Mouse (Mus musculus) intestine, postnatal 0 days (tissue): ENCODE measurements around the gene Lysmd1. TPM values are rescaled to one million over a fixed set of nuclear protein-coding genes. Genes with fewer than 3 reads are reported as not detected.

Source experiments
- ATAC-seq: fragments of 200-750 bp; cut with Nextera tagmentation; 2 replicates; pipeline ENCODE4 v1.8.0; 2017; ENCODE audit warnings: mild to moderate bottlenecking, moderate TSS enrichment, moderate library complexity
- H3K27ac ChIP-seq: fragments of 300-500 bp; sonication (generic); 2 replicates; pipeline ENCODE4 v1.5.1; 2014; ENCODE audit warnings: mild to moderate bottlenecking, low read depth, low read length, moderate library complexity
- H3K27me3 ChIP-seq: fragments of 300-500 bp; sonication (generic); replicated peaks from 2 replicates; pipeline ENCODE4 v1.6.1; 2014; ENCODE audit warnings: low read length, mixed read lengths; ENCODE audit not compliant: control insufficient read depth, insufficient read depth
- H3K36me3 ChIP-seq: fragments of 300-500 bp; sonication (generic); 2 replicates; pipeline ENCODE4 v1.6.1; 2014; ENCODE audit warnings: mild to moderate bottlenecking, moderate library complexity; ENCODE audit not compliant: control insufficient read depth, insufficient read depth
- H3K4me1 ChIP-seq: fragments of 300-500 bp; sonication (generic); replicated peaks from 2 replicates; pipeline ENCODE4 v1.6.1; 2014; ENCODE audit warnings: antibody characterized with exemption, low read length, mixed read lengths; ENCODE audit not compliant: control insufficient read depth, insufficient read depth
- H3K4me2 ChIP-seq: fragments of 300-500 bp; sonication (generic); replicated peaks from 2 replicates; pipeline ENCODE4 v1.6.1; 2014; ENCODE audit warnings: low read depth, mild to moderate bottlenecking, moderate library complexity
- H3K4me3 ChIP-seq: fragments of 300-500 bp; sonication (generic); 2 replicates; pipeline ENCODE4 v1.5.1; 2014; ENCODE audit warnings: low read depth, low read length
- H3K9ac ChIP-seq: fragments of 300-500 bp; sonication (generic); 2 replicates; pipeline ENCODE4 v1.6.1; 2014; ENCODE audit warnings: mild to moderate bottlenecking, low read depth, low read length
- H3K9me3 ChIP-seq: fragments of 300-500 bp; sonication (generic); 2 replicates; pipeline ENCODE4 v1.6.1; 2016; ENCODE audit warnings: mixed run types; ENCODE audit not compliant: control insufficient read depth
- CTCF ChIP-seq: sonication (generic); IDR thresholded peaks from 2 replicates; pipeline ENCODE4 v1.5.1; 2016; ENCODE audit warnings: low read depth, mild to moderate bottlenecking, control low read depth, antibody characterized with exemption, moderate library complexity
- WGBS: fragments of 180-500 bp; shearing (Covaris S2); extraction: QIAGEN DNeasy Blood & Tissue Kit; methylation state at CpG from one replicate; pipeline ENCODE4 v1.1.7; 2014; 5-methylcytosine and 5-hydroxymethylcytosine counted together
- polyA plus RNA-seq: library from polyadenylated mRNA; unstranded; fragments of >200 nt; fragmentation: Nextera tagmentation; extraction: Ambion mirVana; gene quantifications from 2 replicates; pipeline ENCODE4 v1.2.1, GENCODE M21; 2015

Lysmd1 gene
- polyA plus RNA-seq, 1 experiment from 2014 or later = 7.1 TPM

DNA sequence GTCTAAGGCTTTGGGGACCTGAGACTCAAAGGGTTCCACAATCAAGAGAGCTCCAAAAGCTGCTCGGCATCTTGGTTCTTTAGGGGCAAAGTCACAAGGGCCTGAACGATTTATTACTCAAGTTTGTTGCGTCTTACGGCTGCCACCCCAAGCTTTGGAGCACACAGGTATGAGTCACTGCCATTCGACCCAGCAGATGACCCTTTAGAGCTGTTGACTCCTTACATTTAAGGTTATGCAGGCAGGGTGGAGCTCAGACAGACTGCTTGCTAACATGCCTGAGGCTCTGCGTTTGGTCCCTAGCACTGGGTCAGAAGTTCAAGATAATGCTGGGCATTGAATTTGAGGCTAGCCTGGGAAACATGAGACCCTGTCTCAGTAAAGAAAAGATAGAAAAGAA, 43.7 kb downstream of the Lysmd1 start:
- no peak overlapping the region for H3K4me3 ChIP-seq
- no peak overlapping the region for H3K27ac ChIP-seq
- no peak overlapping the region for H3K4me2 ChIP-seq
- peaks cover 16% of the 10 kb centered on the region for H3K27me3 ChIP-seq
- WGBS = 42% methylated on average over 6 of the region's 6 CpGs
- no peak for TF ChIP-seq CTCF
- H3K36me3 ChIP-seq = peaks cover 5% of the 10 kb centered on the region; the same call in 1 of the 2 replicates
- H3K9me3 ChIP-seq = no peaks in the 10 kb centered on the region
- peak; percentile 63; the same call in 1 of the 2 replicates for ATAC-seq
- no peak overlapping the region for H3K9ac ChIP-seq
- H3K4me1 ChIP-seq = no peaks in the 10 kb centered on the region

DNA sequence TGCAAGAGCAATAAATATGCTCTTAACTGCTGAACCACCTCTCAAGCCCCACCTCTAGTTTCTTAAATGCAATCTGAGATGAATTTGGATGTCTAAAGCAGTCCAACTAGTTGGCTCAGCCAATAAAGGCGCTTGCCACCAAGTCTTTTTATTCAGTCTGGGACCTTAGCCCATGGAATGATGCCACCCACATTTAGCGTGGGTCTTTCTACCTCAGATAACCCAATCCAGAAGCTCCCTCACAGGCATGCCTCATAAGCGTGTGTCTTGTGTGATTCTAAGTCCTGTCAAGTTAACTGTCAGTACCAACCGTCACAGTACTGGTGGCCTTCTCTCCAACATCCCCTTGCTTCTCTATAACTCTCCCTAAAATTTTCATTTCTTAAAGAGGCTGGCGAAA, 45.1 kb downstream of the Lysmd1 start:
- no peak overlapping the region for H3K9ac ChIP-seq
- no peak overlapping the region for H3K4me2 ChIP-seq
- no peak overlapping the region for H3K4me3 ChIP-seq
- peaks cover 14% of the 10 kb centered on the region; the same call in 1 of the 2 replicates for H3K36me3 ChIP-seq
- WGBS = 93% methylated on average over 5 of the region's 5 CpGs
- ATAC-seq = no peak
- H3K4me1 ChIP-seq = no peaks in the 10 kb centered on the region
- no peak overlapping the region for H3K27ac ChIP-seq
- no peaks in the 10 kb centered on the region for H3K9me3 ChIP-seq
- H3K27me3 ChIP-seq = peaks cover 2% of the 10 kb centered on the region; the same call in 1 of the 2 replicates
- no peak for TF ChIP-seq CTCF

DNA sequence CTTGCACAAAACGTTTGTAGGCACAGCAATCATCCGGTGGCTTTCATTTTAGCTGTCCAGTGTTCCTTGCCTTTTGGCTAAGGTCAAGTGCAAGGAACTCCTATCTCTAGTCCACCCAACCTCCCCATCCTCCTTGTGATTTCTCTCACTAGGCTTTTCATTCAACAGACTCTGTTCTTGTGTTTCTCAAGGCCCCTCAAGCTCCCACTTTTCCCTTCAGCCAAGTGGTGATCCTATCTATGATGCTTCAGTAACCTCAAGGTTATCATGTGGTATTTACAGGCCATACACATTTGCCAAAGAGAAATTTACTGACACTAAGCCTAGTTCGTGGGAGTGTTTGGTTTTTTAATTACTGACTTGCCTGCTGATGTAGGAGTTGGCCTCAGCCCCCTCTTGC, 46.0 kb downstream of the Lysmd1 start:
- Histone ChIP-seq H3K4me3 (no peak overlapping the region), H3K9me3 (no peaks in the 10 kb centered on the region), H3K4me2 (no peak overlapping the region), H3K27me3 (no peaks in the 10 kb centered on the region), H3K4me1 (no peaks in the 10 kb centered on the region), H3K36me3 (peaks cover 14% of the 10 kb centered on the region; the same call in 1 of the 2 replicates), H3K9ac (no peak overlapping the region), H3K27ac (no peak overlapping the region)
- no peak for TF ChIP-seq CTCF
- 61% methylated on average over 3 of the region's 3 CpGs for WGBS
- no peak for ATAC-seq

DNA sequence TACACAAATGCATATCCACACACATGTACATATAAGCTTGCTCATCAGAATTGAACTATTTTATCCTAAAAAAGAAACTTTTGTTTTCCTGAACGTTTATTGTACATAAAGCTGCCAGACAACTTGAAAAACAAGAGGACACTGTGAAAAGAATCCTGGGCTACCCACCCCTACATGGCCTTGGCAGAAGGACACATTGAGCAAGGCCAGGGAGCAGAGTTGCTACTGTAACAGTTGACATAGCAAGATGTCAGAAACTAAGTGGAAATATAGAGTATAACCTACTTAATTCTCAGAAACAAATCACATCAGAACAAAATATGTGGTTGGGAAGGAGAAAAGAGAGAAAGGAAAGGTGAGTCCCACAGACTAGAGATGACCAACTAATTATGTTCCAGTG, 48.0 kb downstream of the Lysmd1 start:
- H3K27ac ChIP-seq = no peak overlapping the region
- no peak for ATAC-seq
- WGBS = 76% methylated on average over 1 of the region's 1 CpGs

DNA sequence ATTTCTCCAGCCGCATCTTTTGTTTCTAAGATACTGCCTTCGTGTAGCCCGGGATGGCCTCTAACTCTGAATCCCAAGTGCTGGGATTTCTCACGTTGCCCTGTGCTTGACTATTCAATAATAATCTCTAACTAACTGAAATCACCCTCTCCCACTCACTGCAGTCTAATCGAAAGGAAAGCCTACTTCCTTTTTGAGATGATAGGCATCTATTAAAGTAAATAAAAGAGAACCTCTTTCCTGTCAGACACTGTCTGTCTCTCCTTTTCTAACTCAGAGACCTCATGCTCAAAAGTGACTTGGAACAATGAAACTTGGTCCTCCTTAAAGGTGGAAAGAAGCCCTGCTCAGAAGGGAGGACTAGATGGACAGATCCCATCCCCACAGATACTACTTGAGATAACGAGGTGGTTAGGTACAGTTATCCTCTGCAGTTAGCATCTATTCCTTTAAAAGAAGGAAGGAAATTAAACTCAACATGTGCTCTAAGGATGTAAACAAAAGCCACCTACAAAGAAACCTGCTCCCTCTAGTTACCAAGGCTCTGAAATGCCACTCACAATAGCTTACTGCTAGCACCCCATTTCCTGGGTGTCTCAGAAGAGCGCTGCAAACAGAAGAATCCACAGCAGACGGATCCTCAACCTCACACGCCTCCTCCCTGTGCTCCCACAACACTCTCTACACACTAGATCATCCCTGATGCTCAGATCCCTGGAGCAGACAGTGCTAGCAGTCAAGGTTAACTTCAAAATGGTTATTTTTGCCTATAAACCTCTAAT, 51.1 kb downstream of the Lysmd1 start:
- H3K4me1 ChIP-seq = no peaks in the 10 kb centered on the region
- H3K9ac ChIP-seq = no peak overlapping the region
- ATAC-seq = no peak
- H3K36me3 ChIP-seq = peaks cover 55% of the 10 kb centered on the region
- no peaks in the 10 kb centered on the region for H3K9me3 ChIP-seq
- no peak overlapping the region for H3K4me2 ChIP-seq
- TF ChIP-seq CTCF = no peak
- WGBS = 86% methylated on average over 9 of the region's 9 CpGs
- no peak overlapping the region for H3K4me3 ChIP-seq
- H3K27me3 ChIP-seq = no peaks in the 10 kb centered on the region
- H3K27ac ChIP-seq = no peak overlapping the region

More for the DNA sequence above, 48.0 kb downstream of the Lysmd1 start:
- Histone ChIP-seq H3K36me3 (peaks cover 25% of the 10 kb centered on the region), H3K9ac (no peak overlapping the region), H3K9me3 (no peaks in the 10 kb centered on the region), H3K4me2 (no peak overlapping the region), H3K4me1 (no peaks in the 10 kb centered on the region), H3K4me3 (no peak overlapping the region), H3K27me3 (no peaks in the 10 kb centered on the region)
- TF ChIP-seq CTCF = no peak

DNA sequence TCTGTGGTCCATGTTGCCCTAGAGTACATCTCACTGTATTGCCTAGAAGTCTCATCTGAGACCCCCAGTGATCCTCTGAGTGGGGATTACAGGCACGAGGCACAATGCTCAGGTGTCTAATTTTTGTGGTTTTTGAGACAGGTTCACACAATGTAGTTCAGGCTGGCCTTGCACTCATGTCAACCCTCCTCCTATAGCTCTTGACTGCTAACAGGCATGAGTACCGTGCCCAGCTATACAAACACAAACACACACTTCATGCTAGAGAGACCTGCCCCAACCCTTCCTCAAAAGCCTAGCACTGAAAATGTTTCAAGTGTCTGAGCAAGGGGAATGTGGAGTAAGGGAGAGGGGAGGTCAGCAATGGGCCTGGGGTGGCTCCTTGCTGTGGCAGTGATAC, 52.2 kb downstream of the Lysmd1 start:
- no peaks in the 10 kb centered on the region for H3K9me3 ChIP-seq
- H3K4me3 ChIP-seq = no peak overlapping the region
- TF ChIP-seq CTCF = no peak
- H3K4me2 ChIP-seq = no peak overlapping the region
- H3K36me3 ChIP-seq = peaks cover 60% of the 10 kb centered on the region
- WGBS = 87% methylated on average over 2 of the region's 2 CpGs
- no peak overlapping the region for H3K27ac ChIP-seq
- H3K27me3 ChIP-seq = no peaks in the 10 kb centered on the region
- H3K4me1 ChIP-seq = no peaks in the 10 kb centered on the region
- H3K9ac ChIP-seq = no peak overlapping the region
- no peak for ATAC-seq
